Mouse (Mus musculus): Measurements from ENCODE around the gene Calcoco1.

- TF ChIP-seq POLR2AphosphoS2 (IDR thresholded peaks at IDR 0.05; ENCODE audit: insufficient read length, low read depth): no peak
- no peak for TF ChIP-seq POLR2A (IDR thresholded peaks at IDR 0.05; ENCODE audit: insufficient read length, low read depth)
- no peak for TF ChIP-seq USF1 (IDR thresholded peaks at IDR 0.05; ENCODE audit: low read depth)
- TF ChIP-seq SRF (IDR thresholded peaks at IDR 0.05; ENCODE audit: control insufficient read depth, insufficient read length, low read depth): no peak
- TF ChIP-seq TCF12 (IDR thresholded peaks at IDR 0.05; ENCODE audit: insufficient read depth, poor library complexity, severe bottlenecking): no peak
- TF ChIP-seq CEBPB (IDR thresholded peaks at IDR 0.05; ENCODE audit: insufficient read depth, poor library complexity, severe bottlenecking): no peak
- TF ChIP-seq REST (IDR thresholded peaks at IDR 0.05; ENCODE audit: insufficient read depth, insufficient read length): no peak
- TF ChIP-seq MAX (IDR thresholded peaks at IDR 0.05; ENCODE audit: low read depth): no peak
- no peak for TF ChIP-seq E2F4 (IDR thresholded peaks at IDR 0.05; ENCODE audit: insufficient read depth)
- no peak for TF ChIP-seq MYOD1 (IDR thresholded peaks at IDR 0.05; ENCODE audit: control insufficient read depth in 1 of 3, insufficient read length in 2 of 3, low read depth in 2 of 3)
- no peak for TF ChIP-seq MYOG (IDR thresholded peaks at IDR 0.05; ENCODE audit: control insufficient read depth in 1 of 3, insufficient read depth in 1 of 3, insufficient read length in 2 of 3, low read depth in 2 of 3)
Measured at GRCm38 (mm10) chr15:102743996-102744395, 22.0 kb upstream of the Calcoco1 start.
